1 mouse cellular context compared by ENCODE assay signal in the genomic region with DNA sequence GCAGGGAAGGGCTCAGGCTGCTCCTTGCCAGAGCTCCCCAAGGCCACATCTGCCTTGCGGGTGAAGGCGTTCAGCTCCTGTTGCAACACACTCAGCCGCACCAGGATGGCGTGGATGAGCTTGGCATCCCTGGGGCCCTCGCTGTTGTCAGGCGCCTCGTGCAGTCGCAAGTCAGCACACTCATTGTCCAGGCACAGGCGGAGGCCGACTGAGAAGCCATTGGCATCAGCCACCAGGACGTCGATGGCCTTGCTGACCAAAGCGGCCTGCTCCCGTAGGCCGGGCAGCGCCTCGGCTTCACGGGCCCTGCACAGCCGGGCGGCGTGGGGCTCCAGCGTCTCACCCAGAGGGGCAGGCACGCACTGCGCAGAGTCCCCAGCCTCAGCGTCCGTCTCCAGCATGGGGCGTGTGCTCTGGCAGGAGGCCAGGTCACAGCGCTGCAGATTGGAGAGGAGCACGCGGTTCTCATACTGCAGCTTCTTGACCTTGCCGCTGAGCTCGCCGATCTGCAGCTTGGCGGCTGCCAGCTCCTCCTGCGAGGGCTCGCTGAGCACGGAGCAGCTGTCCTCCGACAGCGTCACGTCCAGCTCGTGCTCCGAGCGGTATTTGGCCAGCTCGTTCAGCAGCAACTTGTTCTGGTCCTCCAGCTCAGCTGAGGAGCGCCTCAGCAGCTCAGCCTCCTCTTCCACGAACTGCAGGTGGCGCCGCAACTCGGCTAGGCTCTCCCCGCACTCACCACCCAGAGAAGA.
TF ChIP-seq lines count a peak whose summit lies in the region.

No protein-coding gene starts in this region.

TF ChIP-seq in CH12.LX, 34 proteins besides CTCF, POLR2A, EP300 and RAD21 (continued from another document):
- no peak for TF ChIP-seq USF2 (conservative IDR thresholded peaks at IDR 0.05; ENCODE audit: low read depth, low read length)
- no peak for TF ChIP-seq POLR2AphosphoS2 (IDR thresholded peaks at IDR 0.05; ENCODE audit: low read depth, low read length)
- no peak for TF ChIP-seq MAX (IDR thresholded peaks at IDR 0.05; ENCODE audit: low read length)
TF ChIP-seq in CH12.LX: peak in this region for 1.
